Mouse (Mus musculus): Measurements from ENCODE around the gene Myo6. TPM values are rescaled to one million over a fixed set of nuclear protein-coding genes. Genes with fewer than 3 reads are reported as not detected.

Myo6 gene
- polyA plus RNA-seq, 1 experiment from 2014 or later, result 2.7 TPM

DNA sequence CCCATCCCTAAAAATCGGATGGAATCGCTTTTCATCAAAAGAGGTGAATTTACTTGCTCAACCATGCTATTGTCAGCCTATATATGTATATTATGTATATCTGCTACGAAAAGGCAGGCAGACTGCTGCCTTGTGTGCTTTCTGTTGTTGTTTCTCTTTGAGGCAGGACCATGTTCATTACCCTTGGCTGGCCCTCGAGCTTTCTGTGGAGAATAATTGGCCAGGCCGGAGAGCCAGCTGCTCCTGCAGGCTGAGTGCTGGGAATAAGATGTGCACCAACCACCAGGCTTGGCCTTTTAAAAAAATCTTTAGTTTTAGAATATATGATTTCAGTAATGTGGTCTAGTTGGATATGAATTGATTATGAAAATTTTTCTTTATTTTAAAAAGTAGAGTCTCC, 19.3 kb downstream of the Myo6 start:
- 71% methylated on average over 5 of the region's 5 CpGs for whole genome bisulfite sequencing (ENCODE audit: insufficient replicate concordance)
- H3K4me2 ChIP-seq, result no peak overlapping the region
- no peaks in the 10 kb centered on the region for H3K4me1 ChIP-seq (replicated peaks)
- no peak overlapping the region for H3K4me3 ChIP-seq (replicated peaks)
- no peaks in the 10 kb centered on the region for H3K9me3 ChIP-seq (replicated peaks)
- no peaks in the 10 kb centered on the region for H3K36me3 ChIP-seq (replicated peaks)
- H3K9ac ChIP-seq, result no peak overlapping the region
- no peak overlapping the region for H3K27ac ChIP-seq (replicated peaks)
- ATAC-seq (ENCODE audit: insufficient read depth), result no peak
- no peaks in the 10 kb centered on the region for H3K27me3 ChIP-seq

DNA sequence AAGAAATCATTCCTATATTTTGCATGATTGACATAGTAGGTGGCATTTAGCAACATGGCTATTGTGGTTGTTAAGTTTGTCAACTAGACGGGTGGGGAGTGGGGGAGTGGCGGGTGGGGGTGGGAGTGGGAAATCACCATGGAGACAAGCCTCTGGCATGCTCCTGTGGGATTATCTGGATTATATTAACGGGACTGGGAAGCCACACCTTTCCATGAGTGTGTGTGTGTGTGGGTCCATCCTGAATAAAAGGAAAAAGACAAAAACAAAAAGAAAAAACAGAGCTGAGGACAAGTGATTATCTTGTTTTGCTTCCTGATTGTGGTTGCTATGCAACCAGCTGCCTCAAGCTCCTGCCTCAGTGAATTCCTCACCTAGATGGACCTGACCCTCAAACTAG, 20.9 kb downstream of the Myo6 start:
- Histone ChIP-seq H3K9me3 (replicated peaks) (no peaks in the 10 kb centered on the region), H3K4me1 (replicated peaks) (no peaks in the 10 kb centered on the region), H3K27ac (replicated peaks) (no peak overlapping the region), H3K36me3 (replicated peaks) (no peaks in the 10 kb centered on the region), H3K4me2 (no peak overlapping the region), H3K27me3 (no peaks in the 10 kb centered on the region), H3K9ac (no peak overlapping the region), H3K4me3 (replicated peaks) (no peak overlapping the region)
- WGBS (ENCODE audit: insufficient replicate concordance), result 49% methylated on average over 3 of the region's 3 CpGs
- no peak for ATAC-seq (ENCODE audit: insufficient read depth)

DNA sequence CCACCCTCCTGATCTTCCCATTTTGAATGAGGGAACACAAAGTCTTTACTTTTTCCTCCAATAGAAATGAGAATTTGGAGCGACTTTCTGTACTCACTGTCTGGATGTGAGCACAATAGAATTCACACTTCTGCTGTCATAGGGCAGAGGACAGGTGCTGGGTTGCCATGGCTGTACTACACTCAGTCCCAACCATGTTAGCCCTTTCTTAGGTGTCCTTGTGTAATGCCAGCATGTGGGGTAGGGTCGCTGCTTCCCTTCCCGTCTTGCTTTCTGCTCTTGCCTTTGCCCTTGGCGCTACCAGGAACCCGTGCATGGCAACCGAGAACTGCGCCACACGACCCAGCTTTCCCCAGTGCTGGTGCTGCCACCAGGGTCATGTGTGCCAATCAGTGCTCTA, 21.9 kb downstream of the Myo6 start:
- WGBS (ENCODE audit: insufficient replicate concordance), result 80% methylated on average over 8 of the region's 8 CpGs
- H3K4me1 ChIP-seq (replicated peaks), result no peaks in the 10 kb centered on the region
- H3K4me2 ChIP-seq, result no peak overlapping the region
- no peak overlapping the region for H3K4me3 ChIP-seq (replicated peaks)
- H3K27ac ChIP-seq (replicated peaks), result no peak overlapping the region
- no peak for ATAC-seq (ENCODE audit: insufficient read depth)
- H3K27me3 ChIP-seq, result no peaks in the 10 kb centered on the region
- no peaks in the 10 kb centered on the region for H3K36me3 ChIP-seq (replicated peaks)
- no peak overlapping the region for H3K9ac ChIP-seq
- no peaks in the 10 kb centered on the region for H3K9me3 ChIP-seq (replicated peaks)

DNA sequence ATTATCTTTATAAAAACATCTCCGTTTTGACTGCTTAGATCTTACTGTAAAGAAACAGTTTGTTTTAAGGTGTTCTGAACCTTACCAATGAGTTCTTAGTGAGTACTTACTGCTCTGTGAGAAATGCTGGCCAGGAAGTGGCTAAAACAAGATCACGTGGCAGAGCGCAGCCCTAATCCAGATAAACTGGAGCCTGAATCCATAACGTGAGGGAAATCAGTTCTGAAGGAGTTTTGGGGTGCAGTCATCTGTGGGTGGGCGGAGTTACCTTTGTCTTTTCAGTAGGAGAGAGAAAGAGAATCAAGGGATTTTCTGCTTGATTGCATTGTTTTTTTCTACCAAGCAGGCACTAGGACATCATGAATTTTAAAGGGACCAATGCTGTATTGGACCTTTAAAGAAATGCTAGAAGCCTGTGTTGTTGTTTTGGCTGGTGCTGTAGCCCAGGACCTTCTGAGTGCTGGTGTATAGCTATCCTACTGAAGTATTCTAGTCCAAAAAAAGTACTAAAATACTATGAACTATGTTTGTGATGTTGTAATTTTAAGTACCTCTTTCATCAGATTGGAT, 23.6 kb downstream of the Myo6 start:
- H3K27ac ChIP-seq (replicated peaks), result no peak overlapping the region

DNA sequence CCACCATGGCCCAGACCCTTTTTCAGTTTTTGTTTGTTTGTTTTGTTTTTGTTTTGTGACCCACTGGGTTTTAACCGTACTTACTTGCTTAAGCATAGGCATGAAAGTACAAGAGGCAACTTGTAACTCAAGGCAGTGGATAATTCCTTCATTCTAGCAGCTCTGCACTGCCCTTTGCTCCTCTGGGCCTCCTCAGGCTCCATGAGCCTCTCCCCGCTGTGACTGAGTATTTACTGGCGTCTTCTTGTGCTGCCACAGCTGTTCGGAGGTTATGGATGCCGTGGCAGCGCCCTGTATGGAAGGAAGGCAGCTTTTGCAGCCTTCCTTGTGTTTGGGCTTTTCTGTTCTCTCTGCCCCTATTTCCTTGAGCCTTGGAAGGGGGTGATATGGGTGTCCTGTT, 26.4 kb downstream of the Myo6 start:
- H3K27ac ChIP-seq (replicated peaks), result no peak overlapping the region
- H3K9ac ChIP-seq, result no peak overlapping the region
- H3K4me2 ChIP-seq, result no peak overlapping the region
- no peaks in the 10 kb centered on the region for H3K27me3 ChIP-seq
- no peaks in the 10 kb centered on the region for H3K36me3 ChIP-seq (replicated peaks)
- no peaks in the 10 kb centered on the region for H3K4me1 ChIP-seq (replicated peaks)
- no peak overlapping the region for H3K4me3 ChIP-seq (replicated peaks)
- H3K9me3 ChIP-seq (replicated peaks), result no peaks in the 10 kb centered on the region
- 70% methylated on average over 6 of the region's 6 CpGs for WGBS (ENCODE audit: insufficient replicate concordance)
- ATAC-seq (ENCODE audit: insufficient read depth), result no peak

More for the DNA sequence above, 23.6 kb downstream of the Myo6 start:
- H3K36me3 ChIP-seq (replicated peaks), result no peaks in the 10 kb centered on the region
- 45% methylated on average over 5 of the region's 5 CpGs for WGBS (ENCODE audit: insufficient replicate concordance)
- no peak overlapping the region for H3K4me2 ChIP-seq
- no peak overlapping the region for H3K9ac ChIP-seq
- no peak for ATAC-seq (ENCODE audit: insufficient read depth)
- H3K9me3 ChIP-seq (replicated peaks), result no peaks in the 10 kb centered on the region
- no peak overlapping the region for H3K4me3 ChIP-seq (replicated peaks)
- no peaks in the 10 kb centered on the region for H3K27me3 ChIP-seq
- H3K4me1 ChIP-seq (replicated peaks), result no peaks in the 10 kb centered on the region

DNA sequence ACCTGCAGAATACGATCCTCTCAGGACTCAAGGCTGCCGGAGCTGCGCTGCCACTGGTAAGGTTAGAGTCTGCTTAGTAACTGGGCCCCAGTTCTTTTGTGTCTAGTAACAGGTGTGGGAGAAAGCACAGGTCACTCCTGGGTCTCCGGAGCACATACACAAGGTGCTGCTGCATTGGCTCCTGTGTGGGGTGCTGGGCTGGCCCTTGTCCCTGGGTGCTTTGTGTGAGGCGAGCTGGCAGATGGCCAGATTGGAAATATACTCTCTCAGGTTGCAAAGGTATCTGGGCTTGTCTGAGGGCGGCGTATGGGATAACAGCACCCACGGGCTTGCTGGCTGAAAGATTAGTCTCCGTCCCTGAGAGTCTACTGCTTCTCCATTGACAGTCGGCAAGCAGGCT, 27.5 kb downstream of the Myo6 start:
- Histone ChIP-seq H3K9me3 (replicated peaks) (no peaks in the 10 kb centered on the region), H3K36me3 (replicated peaks) (no peaks in the 10 kb centered on the region), H3K27me3 (no peaks in the 10 kb centered on the region), H3K4me3 (replicated peaks) (no peak overlapping the region), H3K4me1 (replicated peaks) (no peaks in the 10 kb centered on the region; the same call in 1 of the 2 replicates), H3K4me2 (no peak overlapping the region), H3K9ac (no peak overlapping the region), H3K27ac (replicated peaks) (no peak overlapping the region)
- no peak for ATAC-seq (ENCODE audit: insufficient read depth)
- 71% methylated on average over 10 of the region's 10 CpGs for WGBS (ENCODE audit: insufficient replicate concordance)

DNA sequence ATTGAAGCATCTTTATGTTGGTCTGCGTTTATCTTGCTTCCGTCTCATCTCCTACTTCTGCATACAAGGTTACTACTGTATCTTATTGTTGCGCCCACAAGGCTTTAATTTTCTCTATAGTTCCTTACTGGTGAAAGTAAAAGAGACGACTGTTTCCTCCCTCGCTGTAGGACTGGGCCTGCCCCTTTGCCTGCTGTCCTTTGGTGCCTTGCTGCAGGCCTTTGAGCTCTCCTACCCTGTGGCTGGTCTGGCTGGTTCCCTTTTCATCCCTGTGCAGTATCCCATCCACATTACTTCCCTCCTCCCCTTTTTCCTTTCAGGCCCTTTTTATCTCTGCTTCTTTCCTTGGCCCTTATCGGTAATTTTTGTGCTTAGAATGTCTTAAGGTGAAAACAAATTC, 29.6 kb downstream of the Myo6 start:
- Histone ChIP-seq H3K27me3 (no peaks in the 10 kb centered on the region), H3K9me3 (replicated peaks) (no peaks in the 10 kb centered on the region), H3K9ac (no peak overlapping the region), H3K36me3 (replicated peaks) (no peaks in the 10 kb centered on the region), H3K27ac (replicated peaks) (no peak overlapping the region), H3K4me2 (no peak overlapping the region), H3K4me3 (replicated peaks) (no peak overlapping the region), H3K4me1 (replicated peaks) (no peaks in the 10 kb centered on the region; the same call in 1 of the 2 replicates)
- no peak for ATAC-seq (ENCODE audit: insufficient read depth)
- 53% methylated on average over 6 of the region's 6 CpGs for WGBS (ENCODE audit: insufficient replicate concordance)

DNA sequence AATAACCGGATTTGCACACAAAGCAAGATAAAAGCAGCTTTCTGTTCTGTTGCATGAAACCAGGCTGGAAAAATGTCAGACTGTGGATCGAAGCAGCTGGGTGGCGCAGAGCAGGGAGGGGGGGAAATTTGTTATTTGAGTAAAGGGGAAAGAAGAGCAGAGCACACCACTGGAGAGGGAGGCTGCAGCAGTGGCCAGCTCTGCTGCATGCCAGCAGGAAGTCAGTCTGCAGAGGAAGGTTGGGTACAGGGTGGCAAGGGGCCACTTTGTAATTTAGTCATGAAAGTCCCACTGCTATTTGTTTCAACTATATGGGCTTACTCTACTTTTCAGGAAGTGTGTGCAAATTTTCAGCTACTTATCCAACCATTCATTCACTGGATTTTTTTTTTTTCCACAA, 31.3 kb downstream of the Myo6 start:
- H3K4me2 ChIP-seq, result no peak overlapping the region
- H3K27ac ChIP-seq (replicated peaks), result no peak overlapping the region
- H3K9me3 ChIP-seq (replicated peaks), result no peaks in the 10 kb centered on the region
- no peaks in the 10 kb centered on the region; the same call in 1 of the 2 replicates for H3K4me1 ChIP-seq (replicated peaks)
- H3K27me3 ChIP-seq, result no peaks in the 10 kb centered on the region
- no peak for ATAC-seq (ENCODE audit: insufficient read depth)
- no peaks in the 10 kb centered on the region for H3K36me3 ChIP-seq (replicated peaks)
- H3K4me3 ChIP-seq (replicated peaks), result no peak overlapping the region
- 59% methylated on average over 3 of the region's 3 CpGs for WGBS (ENCODE audit: insufficient replicate concordance)
- H3K9ac ChIP-seq, result no peak overlapping the region

DNA sequence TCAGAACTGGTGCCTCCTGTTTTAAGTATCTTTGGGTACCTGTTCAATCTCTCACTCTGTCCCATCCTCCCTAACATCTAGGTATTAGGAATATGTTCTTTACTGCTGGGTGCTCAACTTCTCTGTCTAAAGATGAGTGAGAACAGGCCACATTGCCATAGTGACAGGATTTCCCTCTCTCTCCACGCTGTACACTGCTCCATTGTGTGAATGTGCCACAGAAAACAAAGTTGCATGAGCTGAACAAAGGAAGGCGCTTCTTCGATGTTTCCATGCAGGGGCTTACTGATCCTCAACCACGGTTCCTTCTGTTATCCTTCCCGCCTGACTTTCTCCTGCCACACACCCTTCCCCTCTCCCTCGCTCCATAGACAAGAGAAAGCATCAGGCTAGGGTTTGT, 32.4 kb downstream of the Myo6 start:
- Histone ChIP-seq H3K4me3 (replicated peaks) (no peak overlapping the region), H3K4me2 (no peak overlapping the region), H3K36me3 (replicated peaks) (no peaks in the 10 kb centered on the region), H3K27ac (replicated peaks) (no peak overlapping the region), H3K9me3 (replicated peaks) (no peaks in the 10 kb centered on the region), H3K9ac (no peak overlapping the region), H3K27me3 (no peaks in the 10 kb centered on the region), H3K4me1 (replicated peaks) (no peaks in the 10 kb centered on the region; the same call in 1 of the 2 replicates)
- 56% methylated on average over 6 of the region's 6 CpGs for WGBS (ENCODE audit: insufficient replicate concordance)
- ATAC-seq (ENCODE audit: insufficient read depth), result no peak

DNA sequence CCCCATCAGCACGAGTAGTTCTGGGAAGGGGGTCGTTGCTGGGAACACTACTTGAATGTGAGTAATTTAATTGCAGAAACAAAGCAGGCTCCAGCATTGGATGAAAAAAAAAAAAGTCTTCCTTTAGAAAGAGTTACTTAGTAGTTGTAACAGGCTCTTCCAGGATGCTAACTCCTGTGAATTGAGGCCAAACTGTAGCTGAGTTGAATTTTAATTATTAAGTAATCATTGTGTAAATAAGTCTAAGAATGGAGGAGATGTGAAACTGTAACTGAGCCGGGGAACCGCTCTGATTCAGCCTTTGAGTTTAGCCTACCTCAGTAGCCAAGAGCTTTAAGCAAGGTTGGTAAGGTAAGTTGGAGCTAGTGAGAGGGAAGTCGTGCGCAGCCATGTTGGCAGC, 36.0 kb downstream of the Myo6 start:
- H3K9me3 ChIP-seq (replicated peaks), result no peaks in the 10 kb centered on the region
- H3K9ac ChIP-seq, result no peak overlapping the region
- WGBS (ENCODE audit: insufficient replicate concordance), result 60% methylated on average over 6 of the region's 6 CpGs
- no peaks in the 10 kb centered on the region for H3K36me3 ChIP-seq (replicated peaks)
- H3K27ac ChIP-seq (replicated peaks), result no peak overlapping the region
- ATAC-seq (ENCODE audit: insufficient read depth), result no peak
- no peaks in the 10 kb centered on the region for H3K27me3 ChIP-seq
- H3K4me2 ChIP-seq, result no peak overlapping the region
- no peaks in the 10 kb centered on the region; the same call in 1 of the 2 replicates for H3K4me1 ChIP-seq (replicated peaks)
- no peak overlapping the region for H3K4me3 ChIP-seq (replicated peaks)

DNA sequence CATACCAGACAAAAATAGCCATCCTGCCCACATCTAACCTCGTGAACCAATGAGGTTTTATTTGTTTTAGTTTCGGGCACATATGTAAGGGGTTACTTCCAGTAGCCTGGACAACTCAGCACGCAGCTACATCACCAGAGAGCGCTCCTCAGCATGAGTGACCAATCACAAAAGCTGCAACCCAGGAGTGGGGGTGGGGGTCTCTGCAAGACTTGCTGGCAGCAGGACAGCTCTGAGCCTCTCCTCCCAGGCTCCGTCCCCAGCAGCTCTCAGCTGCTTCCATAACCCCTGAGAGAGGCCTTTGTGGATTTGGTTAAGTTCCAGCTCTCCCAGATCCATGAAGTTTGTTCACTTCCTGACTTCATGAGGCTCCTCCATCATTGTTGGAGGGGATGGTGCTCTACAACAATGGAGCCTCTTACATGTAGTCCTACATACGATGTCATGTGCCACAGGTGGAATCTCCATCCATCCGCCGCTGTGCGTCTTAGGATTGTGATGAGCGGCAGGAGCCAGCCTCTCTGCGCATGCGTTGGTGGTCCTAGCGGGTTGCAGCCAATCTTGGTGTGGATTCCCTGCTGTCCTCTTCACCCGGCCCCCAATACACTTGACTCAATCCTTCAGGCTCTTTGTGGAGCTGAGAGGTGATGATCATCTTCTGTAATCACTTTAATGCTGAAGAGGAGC, 37.7 kb downstream of the Myo6 start:
- Histone ChIP-seq H3K9me3 (replicated peaks) (no peaks in the 10 kb centered on the region), H3K27ac (replicated peaks) (no peak overlapping the region), H3K4me1 (replicated peaks) (no peaks in the 10 kb centered on the region), H3K9ac (no peak overlapping the region), H3K27me3 (no peaks in the 10 kb centered on the region), H3K4me2 (no peak overlapping the region), H3K36me3 (replicated peaks) (no peaks in the 10 kb centered on the region), H3K4me3 (replicated peaks) (no peak overlapping the region)
- no peak for ATAC-seq (ENCODE audit: insufficient read depth)
- WGBS (ENCODE audit: insufficient replicate concordance), result 77% methylated on average over 14 of the region's 14 CpGs

DNA sequence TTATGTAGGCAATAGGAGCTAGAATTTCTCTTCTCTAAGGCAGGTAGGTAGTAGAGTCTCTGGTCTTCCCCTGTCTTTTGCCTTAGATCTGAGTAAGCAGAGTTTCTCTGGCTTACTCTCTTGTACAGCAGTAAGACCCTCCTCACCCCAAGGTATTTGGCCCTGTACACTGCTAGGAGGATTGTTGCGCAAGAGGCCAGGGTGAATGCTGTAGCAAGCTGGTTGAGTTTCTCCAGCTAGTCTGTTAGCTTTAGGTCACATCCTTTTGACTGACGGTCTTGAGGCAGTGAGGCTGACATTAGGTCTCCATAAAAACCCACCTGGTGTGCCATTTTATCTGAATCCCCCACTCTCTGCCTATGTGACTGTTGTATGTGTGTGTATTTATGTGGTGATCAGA, 43.9 kb downstream of the Myo6 start:
- H3K27me3 ChIP-seq, result no peaks in the 10 kb centered on the region
- no peaks in the 10 kb centered on the region for H3K36me3 ChIP-seq (replicated peaks)
- no peak overlapping the region for H3K27ac ChIP-seq (replicated peaks)
- 68% methylated on average over 2 of the region's 2 CpGs for WGBS (ENCODE audit: insufficient replicate concordance)
- H3K4me1 ChIP-seq (replicated peaks), result no peaks in the 10 kb centered on the region; the same call in 1 of the 2 replicates
- H3K4me2 ChIP-seq, result no peak overlapping the region
- no peak for ATAC-seq (ENCODE audit: insufficient read depth)
- no peaks in the 10 kb centered on the region for H3K9me3 ChIP-seq (replicated peaks)
- no peak overlapping the region for H3K9ac ChIP-seq
- no peak overlapping the region for H3K4me3 ChIP-seq (replicated peaks)
